In genomic region chr3:139832599-139832998, GRCm38 (mm10) we compare ENCODE assay signal across 33 mouse cellular contexts.
"Had no signal": no experiment of that assay in that cellular context is flagged by ENCODE, and none has a peak within 500 bp of the region (broad histone marks: within the 10 kb centered on the region; RNA-seq: fewer than 3 reads in every experiment).

No protein-coding gene starts in this region.

- ATAC-seq: hindbrain, embryonic 16.5 days; hindbrain, postnatal 0 days; inflammation-experienced regulatory T-cells, adult 6 months; intestine, embryonic 15.5 days; intestine, embryonic 16.5 days; intestine, postnatal 0 days had no signal

- H3K36me3 ChIP-seq: heart, embryonic 13.5 days; heart, embryonic 15.5 days; hindbrain, embryonic 10.5 days; hindbrain, embryonic 12.5 days; hindbrain, embryonic 13.5 days; hindbrain, embryonic 15.5 days; intestine, embryonic 15.5 days; kidney, embryonic 15.5 days had no signal

- H3K4me2 ChIP-seq: heart, embryonic 13.5 days; heart, embryonic 15.5 days; hindbrain, embryonic 12.5 days; hindbrain, embryonic 13.5 days; hindbrain, embryonic 14.5 days; hindbrain, embryonic 15.5 days; intestine, embryonic 15.5 days; kidney, embryonic 15.5 days had no signal

- DNase-seq: heart, postnatal 10 days; heart, postnatal 14 days; heart, postnatal 36 days; heart, postnatal 4 days; kidney, adult 11 months; kidney, adult 18-20 months; kidney, adult 2 months; kidney, adult 8-10 months; kidney, adult 9 months; kidney, postnatal 10 days; kidney, postnatal 14 days; kidney, postnatal 25 days; kidney, postnatal 36 days; kidney, postnatal 4 days; layer of hippocampus, adult 9-11 months; layer of hippocampus, postnatal 36 days had no signal

- H3K4me1 ChIP-seq: heart, embryonic 13.5 days; heart, embryonic 15.5 days; hindbrain, embryonic 10.5 days; hindbrain, embryonic 12.5 days; hindbrain, embryonic 13.5 days; hindbrain, embryonic 15.5 days; intestine, embryonic 15.5 days; kidney, embryonic 15.5 days had no signal

- H3K4me3 ChIP-seq: heart, embryonic 13.5 days; heart, embryonic 15.5 days; hindbrain, embryonic 10.5 days; hindbrain, embryonic 12.5 days; hindbrain, embryonic 13.5 days; hindbrain, embryonic 15.5 days; intestine, embryonic 15.5 days; kidney, embryonic 15.5 days; layer of hippocampus, adult 2 months; left cerebral cortex, adult 2 months had no signal

- H3K9me3 ChIP-seq: heart, embryonic 13.5 days; heart, embryonic 15.5 days; hindbrain, embryonic 10.5 days; hindbrain, embryonic 12.5 days; hindbrain, embryonic 13.5 days; hindbrain, embryonic 15.5 days; intestine, embryonic 15.5 days; kidney, embryonic 15.5 days had no signal

- H3K9ac ChIP-seq: heart, embryonic 13.5 days; heart, embryonic 15.5 days; hindbrain, embryonic 12.5 days; hindbrain, embryonic 13.5 days; hindbrain, embryonic 14.5 days; hindbrain, embryonic 15.5 days; intestine, embryonic 15.5 days; kidney, embryonic 15.5 days had no signal

- H3K27me3 ChIP-seq: heart, embryonic 13.5 days; heart, embryonic 15.5 days; hindbrain, embryonic 12.5 days; hindbrain, embryonic 13.5 days; hindbrain, embryonic 15.5 days; intestine, embryonic 15.5 days; kidney, embryonic 15.5 days had no signal

- H3K27ac ChIP-seq: heart, embryonic 13.5 days; heart, embryonic 15.5 days; hindbrain, embryonic 10.5 days; hindbrain, embryonic 12.5 days; hindbrain, embryonic 13.5 days; hindbrain, embryonic 14.5 days; hindbrain, embryonic 15.5 days; hindbrain, postnatal 0 days; intestine, embryonic 15.5 days; kidney, embryonic 15.5 days; kidney, postnatal 0 days; layer of hippocampus, adult 2 months; left cerebral cortex, adult 2 months had no signal
